Mouse (Mus musculus): Measurements from ENCODE around the gene Erc1. TPM values are rescaled to one million over a fixed set of nuclear protein-coding genes. Genes with fewer than 3 reads are reported as not detected.

The Erc1 gene
- polyA plus RNA-seq, 1 experiment, result 3.0 TPM

DNA sequence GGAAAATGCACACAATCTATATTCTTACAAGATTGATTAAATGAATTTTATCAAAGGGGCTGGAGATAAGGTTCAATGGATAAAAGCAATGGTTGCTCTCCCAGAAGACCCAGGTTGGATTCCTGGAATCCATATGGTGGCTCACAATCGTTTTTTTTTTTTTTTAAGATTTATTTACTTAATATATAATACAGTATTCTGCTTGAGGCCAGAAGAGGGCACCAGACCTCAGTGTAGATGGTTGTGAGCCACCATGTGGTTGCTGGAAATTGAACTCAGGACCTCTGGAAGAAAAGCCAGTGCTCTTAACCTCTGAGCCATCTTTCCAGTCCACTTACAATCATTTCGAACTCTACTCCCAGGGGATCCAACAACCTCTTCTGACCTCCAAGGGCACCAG is 106.1 kb downstream of the Erc1 start:
- Histone ChIP-seq H3K4me3 (ENCODE audit: extremely low read depth, insufficient read depth, insufficient read length) (no peak overlapping the region), H3K27me3 (ENCODE audit: control insufficient read depth, insufficient read depth, low read length) (no peaks in the 10 kb centered on the region), H3K4me1 (ENCODE audit: control insufficient read depth, insufficient read depth, insufficient read length) (no peaks in the 10 kb centered on the region), H3K27ac (ENCODE audit: insufficient read depth, low read length) (no peak overlapping the region), H3K36me3 (ENCODE audit: control insufficient read depth, insufficient read depth, low read length) (no peaks in the 10 kb centered on the region)
- 83% methylated on average over 2 of the region's 2 CpGs for WGBS
- TF ChIP-seq CTCF (IDR thresholded peaks at IDR 0.05; ENCODE audit: extremely low read depth, insufficient read depth, insufficient read length, insufficient replicate concordance), result no peak
- no peak for TF ChIP-seq POLR2A (IDR thresholded peaks at IDR 0.05; ENCODE audit: low read depth, low read length)
- DNase-seq (ENCODE audit: low read depth in 1 of 2, low spot score in 2 of 2), result no peak

DNA sequence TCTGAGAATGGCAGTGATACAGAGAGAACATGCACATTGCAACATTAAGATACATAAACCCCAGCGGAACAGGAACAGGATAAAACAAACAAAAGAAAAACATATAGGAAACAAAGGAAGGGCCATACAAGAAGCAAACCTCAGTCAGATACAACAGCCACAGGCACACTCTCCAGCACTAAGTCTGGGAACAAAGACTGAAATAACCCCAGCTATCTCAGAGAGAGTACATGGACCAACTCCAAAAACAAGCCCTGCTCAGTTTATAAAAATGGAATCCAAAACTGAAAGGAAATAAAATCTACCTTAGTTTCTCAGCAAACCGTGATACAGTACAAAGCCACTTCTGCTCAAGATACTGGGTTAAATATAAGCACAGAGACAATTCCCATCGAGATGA is 107.4 kb downstream of the Erc1 start:
- TF ChIP-seq CTCF (IDR thresholded peaks at IDR 0.05; ENCODE audit: extremely low read depth, insufficient read depth, insufficient read length, insufficient replicate concordance), result no peak
- no peak for TF ChIP-seq POLR2A (IDR thresholded peaks at IDR 0.05; ENCODE audit: low read depth, low read length)
- H3K36me3 ChIP-seq (ENCODE audit: control insufficient read depth, insufficient read depth, low read length), result no peaks in the 10 kb centered on the region
- 77% methylated on average over 3 of the region's 3 CpGs for WGBS

DNA sequence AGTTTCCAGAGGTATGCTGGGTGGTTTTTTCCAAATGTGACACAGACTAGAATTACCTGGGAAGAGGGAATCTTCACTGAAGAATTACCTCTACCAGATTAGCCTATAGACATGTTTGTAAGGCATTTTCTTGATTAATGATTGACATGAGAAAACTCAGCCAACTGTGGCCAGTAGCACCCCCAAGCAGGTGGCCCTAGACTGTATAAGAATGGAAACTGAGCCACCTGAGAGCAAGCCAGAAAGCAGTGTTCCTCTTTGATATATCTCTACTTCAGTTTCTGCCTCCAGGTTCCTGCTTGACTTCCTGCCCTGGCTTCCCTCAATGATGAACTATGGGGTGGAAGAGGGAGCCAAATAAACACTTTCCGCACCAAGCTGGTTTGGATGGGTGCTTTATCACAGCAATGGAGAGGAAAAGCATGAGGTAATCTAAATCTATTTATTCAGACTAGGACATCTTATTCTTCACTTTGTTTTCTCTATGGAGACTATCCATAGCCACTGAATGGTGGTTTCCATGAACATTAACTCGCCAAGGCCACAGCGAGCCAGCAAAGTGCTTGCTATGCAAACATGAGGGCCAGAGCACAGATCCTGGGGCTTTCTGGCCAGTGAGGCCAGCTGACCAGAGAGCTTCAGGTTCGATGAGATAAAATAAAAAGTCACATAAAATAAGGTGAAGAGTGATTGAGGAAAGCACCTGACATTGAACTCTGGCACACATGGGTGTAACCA is 109.2 kb downstream of the Erc1 start:
- DNase-seq (ENCODE audit: low read depth in 1 of 2, low spot score in 2 of 2), result no peak
- H3K4me1 ChIP-seq (ENCODE audit: control insufficient read depth, insufficient read depth, insufficient read length), result no peaks in the 10 kb centered on the region
- TF ChIP-seq POLR2A (IDR thresholded peaks at IDR 0.05; ENCODE audit: low read depth, low read length) (no peak), CTCF (IDR thresholded peaks at IDR 0.05; ENCODE audit: extremely low read depth, insufficient read depth, insufficient read length, insufficient replicate concordance) (no peak)
- H3K27me3 ChIP-seq (ENCODE audit: control insufficient read depth, insufficient read depth, low read length), result no peaks in the 10 kb centered on the region
- no peaks in the 10 kb centered on the region for H3K36me3 ChIP-seq (ENCODE audit: control insufficient read depth, insufficient read depth, low read length)
- H3K27ac ChIP-seq (ENCODE audit: insufficient read depth, low read length), result no peak overlapping the region
- H3K4me3 ChIP-seq (ENCODE audit: extremely low read depth, insufficient read depth, insufficient read length), result no peak overlapping the region
- 89% methylated on average over 4 of the region's 4 CpGs for WGBS

More for the DNA sequence above, 107.4 kb downstream of the Erc1 start:
- no peak for DNase-seq (ENCODE audit: low read depth in 1 of 2, low spot score in 2 of 2)
- Histone ChIP-seq H3K4me1 (ENCODE audit: control insufficient read depth, insufficient read depth, insufficient read length) (no peaks in the 10 kb centered on the region), H3K4me3 (ENCODE audit: extremely low read depth, insufficient read depth, insufficient read length) (no peak overlapping the region), H3K27me3 (ENCODE audit: control insufficient read depth, insufficient read depth, low read length) (no peaks in the 10 kb centered on the region), H3K27ac (ENCODE audit: insufficient read depth, low read length) (no peak overlapping the region)

DNA sequence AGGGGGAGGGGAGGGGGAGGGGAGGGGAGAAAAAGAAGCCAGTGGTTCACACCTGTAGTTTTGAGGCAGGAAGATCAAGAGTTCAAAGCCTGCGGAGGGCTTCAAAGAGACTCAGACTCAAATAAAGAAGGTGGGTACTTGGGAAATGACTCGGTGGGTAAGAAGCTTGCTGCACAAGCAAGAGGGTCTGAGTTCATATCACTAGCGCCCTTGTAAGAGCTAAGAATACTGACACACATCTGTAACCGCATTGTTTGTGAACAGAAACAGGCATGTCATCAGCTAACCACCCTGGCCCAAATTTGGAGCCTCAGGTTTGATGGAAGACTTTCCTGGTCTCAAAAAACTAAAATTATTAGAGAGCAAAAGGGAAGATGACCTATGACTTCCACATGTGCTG is 110.3 kb downstream of the Erc1 start:
- Histone ChIP-seq H3K27me3 (ENCODE audit: control insufficient read depth, insufficient read depth, low read length) (no peaks in the 10 kb centered on the region), H3K27ac (ENCODE audit: insufficient read depth, low read length) (no peak overlapping the region), H3K4me1 (ENCODE audit: control insufficient read depth, insufficient read depth, insufficient read length) (no peaks in the 10 kb centered on the region), H3K4me3 (ENCODE audit: extremely low read depth, insufficient read depth, insufficient read length) (no peak overlapping the region), H3K36me3 (ENCODE audit: control insufficient read depth, insufficient read depth, low read length) (no peaks in the 10 kb centered on the region)
- no peak for TF ChIP-seq CTCF (IDR thresholded peaks at IDR 0.05; ENCODE audit: extremely low read depth, insufficient read depth, insufficient read length, insufficient replicate concordance)
- TF ChIP-seq POLR2A (IDR thresholded peaks at IDR 0.05; ENCODE audit: low read depth, low read length), result no peak
- DNase-seq (ENCODE audit: low read depth in 1 of 2, low spot score in 2 of 2), result no peak
- WGBS, result 77% methylated on average over 4 of the region's 4 CpGs

DNA sequence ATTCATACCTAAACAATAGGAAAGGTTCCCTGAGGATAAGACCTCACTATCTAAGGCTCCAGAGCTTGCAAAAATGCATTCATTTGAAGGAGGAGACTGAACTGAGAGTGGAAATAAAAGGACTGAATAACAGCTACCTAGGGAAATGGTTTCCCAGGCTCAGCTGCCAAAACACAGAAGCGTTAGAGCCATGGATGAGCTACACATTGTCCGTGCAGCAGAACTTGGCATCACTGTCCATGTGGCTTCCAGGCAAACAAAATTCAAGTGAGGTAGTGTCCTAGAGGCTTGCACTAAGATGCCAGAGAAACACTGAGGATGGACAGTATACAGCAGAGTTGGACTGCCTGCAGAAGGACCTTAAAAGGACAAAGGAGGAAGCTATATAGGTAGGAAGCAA is 112.0 kb downstream of the Erc1 start:
- WGBS, result 96% methylated on average over 2 of the region's 2 CpGs
- H3K4me3 ChIP-seq (ENCODE audit: extremely low read depth, insufficient read depth, insufficient read length), result no peak overlapping the region
- no peaks in the 10 kb centered on the region for H3K27me3 ChIP-seq (ENCODE audit: control insufficient read depth, insufficient read depth, low read length)
- no peak overlapping the region for H3K27ac ChIP-seq (ENCODE audit: insufficient read depth, low read length)
- H3K4me1 ChIP-seq (ENCODE audit: control insufficient read depth, insufficient read depth, insufficient read length), result no peaks in the 10 kb centered on the region
- no peak for DNase-seq (ENCODE audit: low read depth in 1 of 2, low spot score in 2 of 2)
- TF ChIP-seq POLR2A (IDR thresholded peaks at IDR 0.05; ENCODE audit: low read depth, low read length), result no peak
- no peaks in the 10 kb centered on the region for H3K36me3 ChIP-seq (ENCODE audit: control insufficient read depth, insufficient read depth, low read length)

DNA sequence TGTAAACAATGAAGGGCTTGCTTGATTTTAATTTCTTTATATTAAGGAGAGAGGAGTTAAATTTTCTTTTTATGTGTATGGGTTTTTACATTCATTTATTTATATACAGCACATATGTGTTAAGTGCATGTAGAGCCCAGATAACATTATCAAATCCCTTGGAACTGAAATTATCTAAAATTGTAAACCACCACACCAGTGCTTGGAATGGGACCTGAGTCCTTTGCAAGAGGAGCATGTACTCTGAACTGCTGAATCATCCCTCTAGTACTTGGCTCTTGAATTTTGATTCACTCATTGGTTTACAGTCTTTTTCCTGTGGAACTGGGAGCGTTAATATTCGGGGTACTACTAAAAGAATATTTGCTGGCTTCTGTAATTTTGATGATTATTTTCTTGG is 116.8 kb downstream of the Erc1 start:
- Histone ChIP-seq H3K27ac (ENCODE audit: insufficient read depth, low read length) (no peak overlapping the region), H3K4me3 (ENCODE audit: extremely low read depth, insufficient read depth, insufficient read length) (no peak overlapping the region), H3K27me3 (ENCODE audit: control insufficient read depth, insufficient read depth, low read length) (no peaks in the 10 kb centered on the region), H3K36me3 (ENCODE audit: control insufficient read depth, insufficient read depth, low read length) (no peaks in the 10 kb centered on the region), H3K4me1 (ENCODE audit: control insufficient read depth, insufficient read depth, insufficient read length) (no peaks in the 10 kb centered on the region)
- WGBS, result 77% methylated on average over 2 of the region's 2 CpGs
- DNase-seq (ENCODE audit: low read depth in 1 of 2, low spot score in 2 of 2), result no peak
- no peak for TF ChIP-seq POLR2A (IDR thresholded peaks at IDR 0.05; ENCODE audit: low read depth, low read length)
- no peak for TF ChIP-seq CTCF (IDR thresholded peaks at IDR 0.05; ENCODE audit: extremely low read depth, insufficient read depth, insufficient read length, insufficient replicate concordance)

DNA sequence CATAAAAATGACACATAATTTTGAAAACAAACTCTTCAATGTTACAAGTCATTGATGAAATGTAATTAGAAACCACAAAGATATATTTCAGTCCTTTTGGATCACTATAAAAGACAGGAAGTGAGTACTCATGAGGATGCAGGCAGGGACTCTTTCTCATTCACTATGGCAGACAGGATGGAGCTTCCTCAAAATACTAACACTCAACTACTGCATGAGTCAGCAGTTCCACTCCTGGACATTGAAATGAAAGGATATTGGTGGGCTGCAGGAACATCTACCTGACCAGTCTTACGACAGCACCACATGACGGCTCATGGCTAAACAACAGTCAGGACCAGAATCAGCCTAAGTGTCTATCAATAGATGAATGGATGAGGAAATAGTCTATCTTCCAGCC is 132.7 kb downstream of the Erc1 start:
- Histone ChIP-seq H3K27ac (ENCODE audit: insufficient read depth, low read length) (no peak overlapping the region), H3K4me1 (ENCODE audit: control insufficient read depth, insufficient read depth, insufficient read length) (no peaks in the 10 kb centered on the region), H3K4me3 (ENCODE audit: extremely low read depth, insufficient read depth, insufficient read length) (no peak overlapping the region), H3K27me3 (ENCODE audit: control insufficient read depth, insufficient read depth, low read length) (no peaks in the 10 kb centered on the region), H3K36me3 (ENCODE audit: control insufficient read depth, insufficient read depth, low read length) (no peaks in the 10 kb centered on the region)
- TF ChIP-seq CTCF (IDR thresholded peaks at IDR 0.05; ENCODE audit: extremely low read depth, insufficient read depth, insufficient read length, insufficient replicate concordance) (no peak), POLR2A (IDR thresholded peaks at IDR 0.05; ENCODE audit: low read depth, low read length) (no peak)
- DNase-seq (ENCODE audit: low read depth in 1 of 2, low spot score in 2 of 2), result no peak
- 88% methylated on average over 2 of the region's 2 CpGs for WGBS

Measured in spleen, adult 2 months (tissue).